Mouse (Mus musculus) MEL (cell line): ENCODE measurements around the gene Mex3a. TPM values are rescaled to one million over a fixed set of nuclear protein-coding genes. Genes with fewer than 3 reads are reported as not detected.

ENCODE experiments used
- DNase-seq: peaks from one replicate; pipeline ENCODE4 v3.0.0; 2011; ENCODE audit warnings: low read depth, low spot score
- H3K27ac ChIP-seq: 2 replicates; pipeline ENCODE4 v1.5.1; 2012; ENCODE audit warnings: low read depth, mild to moderate bottlenecking, control low read depth, low read length, moderate library complexity; ENCODE audit not compliant: control insufficient read depth
- H3K27me3 ChIP-seq, 2 experiments: fragments of 150-350 bp in 1 of 2; sonication (generic) in 1 of 2; 2 replicates each; pipeline ENCODE4 v1.6.1; 2012; ENCODE audit warnings: low read length in 2 of 2, mild to moderate bottlenecking in 2 of 2, improper control_type of control experiment in 1 of 2, moderate library complexity in 1 of 2; ENCODE audit not compliant: insufficient read depth in 2 of 2, control insufficient read depth in 1 of 2
- H3K36me3 ChIP-seq, 2 experiments: 2 replicates each; pipeline ENCODE4 v1.6.1; 2012 to 2014; ENCODE audit warnings: low read length in 2 of 2, improper control_type of control experiment in 1 of 2, inconsistent platforms in 1 of 2, mild to moderate bottlenecking in 1 of 2; ENCODE audit not compliant: insufficient read depth in 2 of 2, control insufficient read depth in 1 of 2
- H3K4me1 ChIP-seq, 2 experiments: fragments of 150-350 bp in 1 of 2; sonication (generic) in 1 of 2; 2 replicates each; pipeline ENCODE4 v1.6.1; 2012; ENCODE audit warnings: low read length in 2 of 2, improper control_type of control experiment in 1 of 2, mild to moderate bottlenecking in 1 of 2; ENCODE audit not compliant: insufficient read depth in 2 of 2, control insufficient read depth in 1 of 2
- H3K4me3 ChIP-seq, 2 experiments: fragments of 150-350 bp in 1 of 2; sonication (generic) in 1 of 2; 2 replicates each; pipeline ENCODE4 v1.5.1; 2012; ENCODE audit warnings: low read depth in 2 of 2, low read length in 2 of 2, mild to moderate bottlenecking in 2 of 2, moderate library complexity in 2 of 2, control low read depth in 1 of 2, improper control_type of control experiment in 1 of 2; ENCODE audit not compliant: control insufficient read depth in 1 of 2, insufficient read depth in 1 of 2
- H3K79me2 ChIP-seq: 2 replicates; pipeline ENCODE4 v1.6.1; 2012; ENCODE audit warnings: mild to moderate bottlenecking, low read length, moderate library complexity; ENCODE audit not compliant: control insufficient read depth, poor library complexity, insufficient read depth
- H3K9ac ChIP-seq: 2 replicates; pipeline ENCODE4 v1.6.1; 2012; ENCODE audit warnings: low read depth, mild to moderate bottlenecking, control low read depth, low read length, moderate library complexity; ENCODE audit not compliant: control insufficient read depth, poor library complexity, severe bottlenecking
- H3K9me3 ChIP-seq: fragments of 150-350 bp; sonication (generic); replicated peaks from 2 replicates; pipeline ENCODE4 v1.6.1; 2012; ENCODE audit warnings: mild to moderate bottlenecking, low read length, improper control_type of control experiment, moderate library complexity; ENCODE audit not compliant: insufficient read depth
- BHLHE40 ChIP-seq: IDR thresholded peaks from 2 replicates; pipeline ENCODE4 v1.6.1; 2012; ENCODE audit warnings: low read depth, mild to moderate bottlenecking, inconsistent platforms, low read length, improper control_type of control experiment, borderline replicate concordance
- CHD1 ChIP-seq: IDR thresholded peaks from 2 replicates; pipeline ENCODE4 v1.6.1; 2012; ENCODE audit warnings: low read depth, mild to moderate bottlenecking, inconsistent platforms, low read length, improper control_type of control experiment
- E2F4 ChIP-seq: IDR thresholded peaks from 2 replicates; pipeline ENCODE4 v1.6.1; 2011; ENCODE audit warnings: low read depth, low read length, improper control_type of control experiment, borderline replicate concordance
- ELF1 ChIP-seq: IDR thresholded peaks from 2 replicates; pipeline ENCODE4 v1.6.1; 2014; ENCODE audit warnings: low read depth, mild to moderate bottlenecking, inconsistent platforms, low read length, improper control_type of control experiment, moderate library complexity
- EP300 ChIP-seq, 2 experiments: IDR thresholded peaks; 2 replicates each; pipeline ENCODE4 v1.6.1; 2011; ENCODE audit warnings: improper control_type of control experiment in 2 of 2, low read length in 2 of 2, low read depth in 1 of 2, mild to moderate bottlenecking in 1 of 2
- ETS1 ChIP-seq: IDR thresholded peaks from 2 replicates; pipeline ENCODE4 v1.6.1; 2012; ENCODE audit warnings: low read depth, mild to moderate bottlenecking, inconsistent platforms, low read length, improper control_type of control experiment, moderate library complexity
- GABPA ChIP-seq: IDR thresholded peaks from 2 replicates; pipeline ENCODE4 v1.6.1; 2012; ENCODE audit warnings: low read depth, mild to moderate bottlenecking, inconsistent platforms, low read length, improper control_type of control experiment, moderate library complexity
- GATA1 ChIP-seq: IDR thresholded peaks from 2 replicates; pipeline ENCODE4 v1.6.1; 2011; ENCODE audit warnings: low read depth, low read length, improper control_type of control experiment
- MAFK ChIP-seq: IDR thresholded peaks from 2 replicates; pipeline ENCODE4 v1.6.1; 2011; ENCODE audit warnings: low read depth, mild to moderate bottlenecking, low read length, improper control_type of control experiment, borderline replicate concordance
- MEF2A ChIP-seq: IDR thresholded peaks from 2 replicates; pipeline ENCODE4 v1.6.1; 2014; ENCODE audit warnings: low read depth, mild to moderate bottlenecking, inconsistent platforms, low read length, improper control_type of control experiment; ENCODE audit not compliant: poor library complexity, insufficient replicate concordance, severe bottlenecking; ENCODE audit errors: extremely low read depth
- NELFE ChIP-seq: IDR thresholded peaks from 2 replicates; pipeline ENCODE4 v1.6.1; 2011; ENCODE audit warnings: low read depth, low read length, improper control_type of control experiment
- POLR2A ChIP-seq, 2 experiments: IDR thresholded peaks; 2 replicates each; pipeline ENCODE4 v1.6.1; 2011 to 2012; ENCODE audit warnings: low read length in 2 of 2, mild to moderate bottlenecking in 2 of 2, control low read depth in 1 of 2, improper control_type of control experiment in 1 of 2, low read depth in 1 of 2, moderate library complexity in 1 of 2; ENCODE audit not compliant: control insufficient read depth in 1 of 2, insufficient read depth in 1 of 2, poor library complexity in 1 of 2
- POLR2AphosphoS2 ChIP-seq: IDR thresholded peaks from 2 replicates; pipeline ENCODE4 v1.6.1; 2011; ENCODE audit warnings: low read length, improper control_type of control experiment
- POLR2AphosphoS5 ChIP-seq: IDR thresholded peaks from 2 replicates; pipeline ENCODE4 v1.6.1; 2012; ENCODE audit warnings: low read depth, borderline replicate concordance, mild to moderate bottlenecking, inconsistent platforms, low read length, moderate library complexity, mixed read lengths
- RCOR1 ChIP-seq: IDR thresholded peaks from 2 replicates; pipeline ENCODE4 v1.6.1; 2012; ENCODE audit warnings: low read depth, mild to moderate bottlenecking, inconsistent platforms, low read length, improper control_type of control experiment
- SIN3A ChIP-seq: IDR thresholded peaks from 2 replicates; pipeline ENCODE4 v1.6.1; 2012; ENCODE audit warnings: low read length, improper control_type of control experiment, inconsistent platforms
- TAL1 ChIP-seq: IDR thresholded peaks from 2 replicates; pipeline ENCODE4 v1.6.1; 2012; ENCODE audit warnings: mild to moderate bottlenecking, inconsistent platforms, low read length, moderate library complexity, mixed read lengths
- TCF12 ChIP-seq: IDR thresholded peaks from 2 replicates; pipeline ENCODE4 v1.6.1; 2014; ENCODE audit warnings: low read depth, mild to moderate bottlenecking, inconsistent platforms, low read length, improper control_type of control experiment, moderate library complexity
- USF2 ChIP-seq, 2 experiments: IDR thresholded peaks; 2 replicates each; pipeline ENCODE4 v1.6.1; 2011 to 2012; ENCODE audit warnings: improper control_type of control experiment in 2 of 2, low read length in 2 of 2, borderline replicate concordance in 1 of 2, inconsistent platforms in 1 of 2, low read depth in 1 of 2, mild to moderate bottlenecking in 1 of 2; ENCODE audit not compliant: insufficient read depth in 1 of 2
- ZMIZ1 ChIP-seq: IDR thresholded peaks from 2 replicates; pipeline ENCODE4 v1.6.1; 2012; ENCODE audit warnings: low read depth, mild to moderate bottlenecking, inconsistent platforms, low read length, improper control_type of control experiment, moderate library complexity
- ZNF384 ChIP-seq: IDR thresholded peaks from 2 replicates; pipeline ENCODE4 v1.6.1; 2012; ENCODE audit warnings: low read depth, mild to moderate bottlenecking, inconsistent platforms, low read length, improper control_type of control experiment
- polyA plus RNA-seq, 2 experiments: library from polyadenylated mRNA; stranded (reverse) in 1 of 2; unstranded in 1 of 2; fragments of >175 nt in 1 of 2; fragments of >200 nt in 1 of 2; gene quantifications; 2 replicates each; pipeline versions ENCODE4 v1.2.1 to v1.2.4; 2012; ENCODE audit warnings: low replicate concordance in 2 of 2, low read depth in 1 of 2; ENCODE audit not compliant: insufficient read length in 2 of 2, insufficient read depth in 1 of 2, missing spikeins in 1 of 2
- total RNA-seq: library from RNA; depleted of rRNA; stranded (reverse); fragments of 300-350 nt; gene quantifications from 2 replicates; pipeline ENCODE4 v1.2.3, GENCODE M21; 2012

The Mex3a gene
- total and polyA plus RNA-seq, 3 experiments: 5.5 to 10.1 TPM; not detected in 1

DNA sequence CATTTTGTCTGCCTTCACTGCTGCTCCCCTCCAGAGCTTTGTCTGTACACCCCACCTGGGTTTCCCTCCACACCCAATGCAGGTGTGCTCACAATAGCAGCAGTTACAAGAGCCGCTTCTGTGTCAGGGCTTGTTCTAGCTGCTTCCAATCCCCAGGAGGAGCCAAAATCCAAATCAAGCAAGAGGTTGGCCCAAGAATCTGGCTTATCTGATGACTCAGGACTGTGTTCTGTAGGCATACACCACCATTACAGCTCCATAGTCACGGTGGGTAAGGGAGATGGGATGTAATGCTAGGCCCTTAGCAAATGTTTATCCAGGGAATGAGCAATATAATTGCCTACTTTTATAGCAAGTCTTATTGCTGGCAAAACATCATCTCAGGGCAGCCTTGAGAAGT, 15.8 kb upstream of the Mex3a start:
- Histone ChIP-seq H3K9ac (no peak overlapping the region), H3K79me2 (no peaks in the 10 kb centered on the region), H3K4me1 (peaks cover 19 to 35% of the 10 kb centered on the region in 2 experiments)

DNA sequence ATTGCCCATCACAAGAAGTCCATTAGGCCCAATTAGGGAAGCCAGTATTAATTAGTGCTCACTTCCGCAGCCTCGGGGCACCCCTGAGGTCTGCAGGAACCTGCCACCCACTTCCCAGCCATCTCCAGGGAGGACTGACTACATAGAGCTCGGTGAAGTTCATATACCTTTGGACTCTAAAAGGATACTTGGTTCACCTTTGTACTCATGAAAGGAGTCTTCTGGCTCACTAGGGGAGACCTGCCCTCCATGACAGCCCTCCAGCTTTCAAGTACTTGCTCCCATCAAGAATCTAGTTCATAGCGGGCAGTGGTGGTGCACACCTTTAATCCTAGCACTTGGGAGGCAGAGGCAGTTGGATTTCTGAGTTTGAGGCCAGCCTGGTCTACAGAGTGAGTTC, 13.8 kb upstream of the Mex3a start:
- Histone ChIP-seq H3K4me1 (peaks cover 6 to 19% of the 10 kb centered on the region in 2 experiments; a peak in 3 of 4 replicates), H3K9me3 (no peaks in the 10 kb centered on the region), H3K9ac (no peak overlapping the region), H3K4me3 (no peak overlapping the region), H3K27me3 (no peaks in the 10 kb centered on the region), H3K27ac (no peak overlapping the region), H3K36me3 (peaks cover 0 to 13% of the 10 kb centered on the region in 2 experiments; a peak in 2 of 4 replicates), H3K79me2 (no peaks in the 10 kb centered on the region)
- TF ChIP-seq ETS1 (no peak), ELF1 (no peak), TAL1 (no peak), POLR2AphosphoS2 (no peak), USF2 (IDR thresholded peaks at IDR 0.05; ENCODE audit: borderline replicate concordance in 1 of 2, insufficient read depth in 1 of 2, low read depth in 1 of 2, low read length in 2 of 2) (no peak), MEF2A (no peak), ZMIZ1 (no peak), BHLHE40 (no peak), ZNF384 (no peak), POLR2AphosphoS5 (no peak), CHD1 (no peak), TCF12 (no peak), GABPA (no peak), RCOR1 (no peak), EP300 (IDR thresholded peaks at IDR 0.05; ENCODE audit: low read depth in 1 of 2, low read length in 2 of 2) (no peak), MAFK (no peak), SIN3A (no peak), NELFE (no peak), E2F4 (no peak), GATA1 (no peak)
- DNase-seq: no peak

More for the DNA sequence above, 15.8 kb upstream of the Mex3a start:
- no peak overlapping the region for H3K27ac ChIP-seq
- no peak for TF ChIP-seq POLR2A (IDR thresholded peaks at IDR 0.05; ENCODE audit: control insufficient read depth in 1 of 2, insufficient read depth in 1 of 2, low read depth in 1 of 2, low read length in 2 of 2, poor library complexity in 1 of 2)
- no peaks in the 10 kb centered on the region for H3K9me3 ChIP-seq
- no peak for DNase-seq
- H3K27me3 ChIP-seq: no peaks in the 10 kb centered on the region
- no peak overlapping the region for H3K4me3 ChIP-seq
- H3K36me3 ChIP-seq: peaks cover 0 to 29% of the 10 kb centered on the region in 2 experiments; a peak in 2 of 4 replicates
